Mouse (Mus musculus) lung, postnatal 0 days (tissue): Measurements from ENCODE around the gene Rap1gap2.

Experiments
- CTCF ChIP-seq: IDR thresholded peaks from 2 replicates; pipeline ENCODE4 v1.5.1; 2016; ENCODE audit warnings: antibody characterized with exemption, mild to moderate bottlenecking
- EP300 ChIP-seq: IDR thresholded peaks from 2 replicates; pipeline ENCODE4 v1.6.1; 2016; ENCODE audit warnings: antibody characterized with exemption, mild to moderate bottlenecking, control low read depth

GRCm38 (mm10) chr11:74361769-74362168 is 248.9 kb downstream of the Rap1gap2 start, which contains the start of gene Olfr412:
- TF ChIP-seq CTCF = no peak
- no peak for TF ChIP-seq EP300
